Mouse (Mus musculus) midbrain, embryonic 14.5 days (tissue): ENCODE results near the gene Timm8b. TPM values are rescaled to one million over a fixed set of nuclear protein-coding genes. Genes with fewer than 3 reads are reported as not detected.

Source experiments
- ATAC-seq: fragments of 200-750 bp; cut with Nextera tagmentation; 2 replicates; pipeline ENCODE4 v1.8.0; 2017; ENCODE audit warnings: moderate number of reproducible peaks, moderate library complexity; ENCODE audit not compliant: low FRiP score, low TSS enrichment
- DNase-seq: peaks from one replicate; pipeline ENCODE4 v3.0.0-alpha.2; 2015
- H3K27ac ChIP-seq: fragments of 300-500 bp; sonication (generic); replicated peaks from 2 replicates; pipeline ENCODE4 v1.5.1; 2014; ENCODE audit warnings: mild to moderate bottlenecking, low read depth, low read length, moderate library complexity
- H3K27me3 ChIP-seq: fragments of 300-500 bp; sonication (generic); 2 replicates; pipeline ENCODE4 v1.6.1; 2014; ENCODE audit warnings: low read length, control low read depth, mixed read lengths; ENCODE audit not compliant: control insufficient read depth, insufficient read depth
- H3K36me3 ChIP-seq: fragments of 300-500 bp; sonication (generic); 2 replicates; pipeline ENCODE4 v1.6.1; 2014; ENCODE audit warnings: low read length, control low read depth; ENCODE audit not compliant: control insufficient read depth, insufficient read depth
- H3K4me1 ChIP-seq: fragments of 300-500 bp; sonication (generic); 2 replicates; pipeline ENCODE4 v1.6.1; 2014; ENCODE audit warnings: mild to moderate bottlenecking, antibody characterized with exemption, low read length, control low read depth; ENCODE audit not compliant: control insufficient read depth, insufficient read depth
- H3K4me2 ChIP-seq: fragments of 300-500 bp; sonication (generic); 2 replicates; pipeline ENCODE4 v1.6.1; 2014; ENCODE audit warnings: mild to moderate bottlenecking, low read length, moderate library complexity
- H3K4me3 ChIP-seq: fragments of 300-500 bp; sonication (generic); replicated peaks from 2 replicates; pipeline ENCODE4 v1.5.1; 2014; ENCODE audit warnings: low read depth, low read length
- H3K9ac ChIP-seq: fragments of 300-500 bp; sonication (generic); replicated peaks from 2 replicates; pipeline ENCODE4 v1.6.1; 2014; ENCODE audit warnings: mild to moderate bottlenecking, low read length, moderate library complexity
- H3K9me3 ChIP-seq: fragments of 300-500 bp; sonication (generic); 2 replicates; pipeline ENCODE4 v1.6.1; 2016; ENCODE audit warnings: low read length, control low read depth, mixed read lengths; ENCODE audit not compliant: control insufficient read depth
- WGBS: fragments of 180-500 bp; shearing (Covaris S2); extraction: QIAGEN DNeasy Blood & Tissue Kit; methylation state at CpG from one replicate; pipeline ENCODE4 v1.1.7; 2014; 5-methylcytosine and 5-hydroxymethylcytosine counted together
- polyA plus RNA-seq: library from polyadenylated mRNA; unstranded; fragments of >200 nt; fragmentation: Nextera tagmentation; extraction: Ambion mirVana; gene quantifications from 2 replicates; pipeline ENCODE4 v1.2.1, GENCODE M21; 2014

Timm8b gene
- polyA plus RNA-seq, 1 experiment from 2014 or later, result 396 TPM

GRCm38 (mm10) chr9:50567881-50568280 lies 35.8 kb upstream of the Timm8b start:
- H3K27me3 ChIP-seq, result no peaks in the 10 kb centered on the region
- H3K9me3 ChIP-seq, result no peaks in the 10 kb centered on the region
- H3K4me1 ChIP-seq, result no peaks in the 10 kb centered on the region
- no peaks in the 10 kb centered on the region for H3K36me3 ChIP-seq
- DNase-seq (no peak), ATAC-seq (no peak)
- no peak overlapping the region for H3K4me3 ChIP-seq
- 91% methylated on average over 2 of the region's 2 CpGs for WGBS
- no peak overlapping the region for H3K4me2 ChIP-seq
- H3K9ac ChIP-seq, result no peak overlapping the region
- no peak overlapping the region for H3K27ac ChIP-seq

- no peak for ATAC-seq
- 83% methylated on average over 10 of the region's 10 CpGs for WGBS
Measured at GRCm38 (mm10) chr9:50569599-50570525, 33.8 kb upstream of the Timm8b start.

GRCm38 (mm10) chr9:50580370-50580769 lies 23.3 kb upstream of the Timm8b start:
- H3K4me3 ChIP-seq, result no peak overlapping the region
- no peaks in the 10 kb centered on the region for H3K4me1 ChIP-seq
- 4% methylated on average over 4 of the region's 4 CpGs for WGBS
- H3K36me3 ChIP-seq, result no peaks in the 10 kb centered on the region
- no peak overlapping the region for H3K9ac ChIP-seq
- no peaks in the 10 kb centered on the region for H3K9me3 ChIP-seq
- H3K27me3 ChIP-seq, result no peaks in the 10 kb centered on the region
- no peak overlapping the region for H3K27ac ChIP-seq
- DNase-seq (no peak), ATAC-seq (no peak)
- no peak overlapping the region for H3K4me2 ChIP-seq

More at GRCm38 (mm10) chr9:50569599-50570525, 33.8 kb upstream of the Timm8b start:
- Histone ChIP-seq H3K4me1 (no peaks in the 10 kb centered on the region), H3K36me3 (no peaks in the 10 kb centered on the region), H3K4me3 (no peak overlapping the region), H3K27me3 (no peaks in the 10 kb centered on the region), H3K9me3 (no peaks in the 10 kb centered on the region), H3K9ac (no peak overlapping the region), H3K27ac (no peak overlapping the region), H3K4me2 (no peak overlapping the region)
- DNase-seq, result no peak

- DNase-seq, result no peak
- no peak overlapping the region for H3K4me3 ChIP-seq
- H3K4me1 ChIP-seq, result no peaks in the 10 kb centered on the region
- ATAC-seq, result no peak
- H3K36me3 ChIP-seq, result no peaks in the 10 kb centered on the region
- no peaks in the 10 kb centered on the region for H3K9me3 ChIP-seq
- H3K27ac ChIP-seq, result no peak overlapping the region
- H3K9ac ChIP-seq, result no peak overlapping the region
- no peak overlapping the region for H3K4me2 ChIP-seq
- no peaks in the 10 kb centered on the region for H3K27me3 ChIP-seq
- WGBS, result 85% methylated on average over 6 of the region's 6 CpGs
Measured at GRCm38 (mm10) chr9:50585145-50585818, 18.4 kb upstream of the Timm8b start.

- Histone ChIP-seq H3K36me3 (no peaks in the 10 kb centered on the region), H3K27me3 (no peaks in the 10 kb centered on the region), H3K9me3 (no peaks in the 10 kb centered on the region), H3K4me3 (no peak overlapping the region), H3K27ac (no peak overlapping the region), H3K4me2 (no peak overlapping the region), H3K4me1 (no peaks in the 10 kb centered on the region), H3K9ac (no peak overlapping the region)
- DNase-seq (no peak), ATAC-seq (no peak)
- 80% methylated on average over 4 of the region's 4 CpGs for WGBS
Measured at GRCm38 (mm10) chr9:50586955-50587354, 16.8 kb upstream of the Timm8b start.

- H3K27me3 ChIP-seq, result no peaks in the 10 kb centered on the region
- peaks cover 14% of the 10 kb centered on the region for H3K36me3 ChIP-seq
- H3K4me3 ChIP-seq, result no peak overlapping the region
- WGBS, result 77% methylated on average over 10 of the region's 10 CpGs
- H3K9me3 ChIP-seq, result no peaks in the 10 kb centered on the region
- H3K27ac ChIP-seq, result no peak overlapping the region
- no peak for ATAC-seq
- no peak for DNase-seq
- H3K9ac ChIP-seq, result no peak overlapping the region
- H3K4me1 ChIP-seq, result no peaks in the 10 kb centered on the region
- H3K4me2 ChIP-seq, result no peak overlapping the region
Measured at GRCm38 (mm10) chr9:50590856-50591518, 12.7 kb upstream of the Timm8b start.

- 86% methylated on average over 9 of the region's 9 CpGs for WGBS
- no peak for ATAC-seq
Measured at GRCm38 (mm10) chr9:50592955-50593354, 10.8 kb upstream of the Timm8b start.

GRCm38 (mm10) chr9:50593544-50593943 lies 10.2 kb upstream of the Timm8b start:
- peak; percentile 45 for DNase-seq
- H3K9ac ChIP-seq, result no peak overlapping the region
- H3K27ac ChIP-seq, result no peak overlapping the region
- H3K27me3 ChIP-seq, result no peaks in the 10 kb centered on the region
- no peak overlapping the region for H3K4me2 ChIP-seq
- no peaks in the 10 kb centered on the region for H3K9me3 ChIP-seq
- no peak overlapping the region for H3K4me3 ChIP-seq
- H3K36me3 ChIP-seq, result peaks cover 38% of the 10 kb centered on the region
- H3K4me1 ChIP-seq, result no peaks in the 10 kb centered on the region
- 85% methylated on average over 3 of the region's 3 CpGs for WGBS
- ATAC-seq, result no peak

More at GRCm38 (mm10) chr9:50592955-50593354, 10.8 kb upstream of the Timm8b start:
- Histone ChIP-seq H3K4me3 (no peak overlapping the region), H3K9me3 (no peaks in the 10 kb centered on the region), H3K27ac (no peak overlapping the region), H3K36me3 (peaks cover 32% of the 10 kb centered on the region), H3K27me3 (no peaks in the 10 kb centered on the region), H3K4me1 (no peaks in the 10 kb centered on the region), H3K4me2 (no peak overlapping the region), H3K9ac (no peak overlapping the region)
- DNase-seq, result no peak
